9 mouse cellular contexts compared by ENCODE assay signal in genomic region chr10:127563840-127564239, GRCm38 (mm10). TPM values are rescaled to one million over a fixed set of nuclear protein-coding genes. Genes with fewer than 3 reads are reported as not detected.
DNase-seq lines count a peak whose midpoint lies in the region; ATAC-seq lines count a peak whose summit lies in the region.
"Had no signal": no experiment of that assay in that cellular context is flagged by ENCODE, and none has a peak within 500 bp of the region (broad histone marks: within the 10 kb centered on the region; RNA-seq: fewer than 3 reads in every experiment).

No protein-coding gene starts in this region.

- intact Hi-C loops in heart, postnatal 25 days (cut with DNase I) = no loop called here

- 61% methylated on average over 8 of the region's 8 CpGs for WGBS in heart, embryonic 12.5 days
- WGBS in embryonic facial prominence, embryonic 10.5 days = 77% methylated on average over 8 of the region's 8 CpGs
- 70% methylated on average over 8 of the region's 8 CpGs for WGBS in limb, embryonic 13.5 days

- no peaks in the 10 kb centered on the region for H3K9me3 ChIP-seq in heart, embryonic 12.5 days (replicated peaks)
- H3K9me3 ChIP-seq in embryonic facial prominence, embryonic 10.5 days = no peaks in the 10 kb centered on the region
- H3K9me3 ChIP-seq in limb, embryonic 13.5 days = no peaks in the 10 kb centered on the region

- H3K36me3 ChIP-seq in heart, embryonic 12.5 days = peaks cover 70% of the 10 kb centered on the region
- H3K36me3 ChIP-seq in embryonic facial prominence, embryonic 10.5 days (replicated peaks) = peaks cover 97% of the 10 kb centered on the region
- peaks cover 91% of the 10 kb centered on the region for H3K36me3 ChIP-seq in limb, embryonic 13.5 days

- DNase-seq in heart, postnatal 25 days (ENCODE audit: low spot score) = no peak
- DNase-seq in kidney, postnatal 10 days = peak; percentile 43
- no peak for DNase-seq in kidney, adult 8-10 months
- no peak for DNase-seq in embryonic facial prominence, embryonic 10.5 days (ENCODE audit: low spot score)
- DNase-seq in spleen, adult 12 weeks (ENCODE audit: low spot score) = no peak
- DNase-seq in right cerebral cortex, adult 2 months (ENCODE audit: low spot score in 2 of 2) = no peak
- DNase-seq: B cell, adult 2 months had no signal

- H3K4me3 ChIP-seq in heart, embryonic 12.5 days = no peak overlapping the region
- H3K4me3 ChIP-seq in embryonic facial prominence, embryonic 10.5 days = no peak overlapping the region
- H3K4me3 ChIP-seq in limb, embryonic 13.5 days = no peak overlapping the region

- H3K27ac ChIP-seq in heart, embryonic 12.5 days (ENCODE audit: poor library complexity, severe bottlenecking) = peak overlapping the region; percentile 39
- peak overlapping the region; percentile 59 for H3K27ac ChIP-seq in embryonic facial prominence, embryonic 10.5 days (replicated peaks)
- no peak overlapping the region for H3K27ac ChIP-seq in limb, embryonic 13.5 days

- 0 out of 2 replicates have a peak overlapping the region, but pooled peaks have one; percentile 1 for H3K9ac ChIP-seq in heart, embryonic 12.5 days
- H3K9ac ChIP-seq in limb, embryonic 13.5 days = peak overlapping the region; percentile 39; the same call in 1 of the 2 replicates

- no peaks in the 10 kb centered on the region for H3K27me3 ChIP-seq in heart, embryonic 12.5 days (replicated peaks)
- no peaks in the 10 kb centered on the region for H3K27me3 ChIP-seq in embryonic facial prominence, embryonic 10.5 days (replicated peaks; ENCODE audit: low read depth, poor library complexity, severe bottlenecking)
- H3K27me3 ChIP-seq in limb, embryonic 13.5 days = no peaks in the 10 kb centered on the region

- H3K4me2 ChIP-seq in heart, embryonic 12.5 days = 0 out of 2 replicates have a peak overlapping the region, but pooled peaks have one; percentile 16
- H3K4me2 ChIP-seq in limb, embryonic 13.5 days (replicated peaks) = no peak overlapping the region

- ATAC-seq in heart, embryonic 12.5 days (ENCODE audit: insufficient number of reproducible peaks, low FRiP score) = peak; percentile 37; the same call in 1 of the 2 replicates
- ATAC-seq in limb, embryonic 13.5 days (ENCODE audit: low FRiP score, low read depth) = no peak; the same call in 1 of the 2 replicates

- H3K4me1 ChIP-seq in heart, embryonic 12.5 days (replicated peaks) = peaks cover 28% of the 10 kb centered on the region
- peaks cover 13% of the 10 kb centered on the region for H3K4me1 ChIP-seq in embryonic facial prominence, embryonic 10.5 days
- peaks cover 8% of the 10 kb centered on the region for H3K4me1 ChIP-seq in limb, embryonic 13.5 days

RNA-seq across cellular contexts. Expression of gene Nxph4, which starts 29.5 kb away (rescaled TPM):
- 0.33 and 0.65 TPM in 2 replicates for polyA plus RNA-seq in heart, embryonic 12.5 days (2016; fragmentation: Nextera tagmentation; extraction: Ambion mirVana)
- under 1 TPM; 0.31 to 0.34 TPM for total RNA-seq in heart, postnatal 25 days (2021)
- polyA plus RNA-seq in embryonic facial prominence, embryonic 10.5 days (2016; fragmentation: Nextera tagmentation; extraction: Ambion mirVana) = 5.2 and 9.7 TPM in 2 replicates
- polyA plus RNA-seq in limb, embryonic 13.5 days (2015; fragmentation: Nextera tagmentation; extraction: Ambion mirVana) = 10.7 and 12.5 TPM in 2 replicates

RNA-seq across cellular contexts. Expression of gene Shmt2, which starts 41.6 kb away (rescaled TPM):
- 80.4 and 83.8 TPM in 2 replicates for polyA plus RNA-seq in heart, embryonic 12.5 days (2016; fragmentation: Nextera tagmentation; extraction: Ambion mirVana)
- 10 to 100 TPM; 44.3 TPM for total RNA-seq in heart, postnatal 25 days (2021)
- polyA plus RNA-seq in embryonic facial prominence, embryonic 10.5 days (2016; fragmentation: Nextera tagmentation; extraction: Ambion mirVana) = 110 and 129 TPM in 2 replicates
- 97.4 and 98.1 TPM in 2 replicates for polyA plus RNA-seq in limb, embryonic 13.5 days (2015; fragmentation: Nextera tagmentation; extraction: Ambion mirVana)

RNA-seq across cellular contexts. Expression of gene Ndufa4l2, which starts 49.1 kb away (rescaled TPM):
- polyA plus RNA-seq in heart, embryonic 12.5 days (2016; fragmentation: Nextera tagmentation; extraction: Ambion mirVana) = 19.5 and 24.4 TPM in 2 replicates
- total RNA-seq in heart, postnatal 25 days (2021) = 10 to 100 TPM; 22.6 to 33.1 TPM
- polyA plus RNA-seq in embryonic facial prominence, embryonic 10.5 days (2016; fragmentation: Nextera tagmentation; extraction: Ambion mirVana) = 2.2 and 4.5 TPM in 2 replicates
- 8.7 and 10.1 TPM in 2 replicates for polyA plus RNA-seq in limb, embryonic 13.5 days (2015; fragmentation: Nextera tagmentation; extraction: Ambion mirVana)

RNA-seq across cellular contexts. Expression of gene Lrp1, which starts 57.1 kb away (rescaled TPM):
- polyA plus RNA-seq in heart, embryonic 12.5 days (2016; fragmentation: Nextera tagmentation; extraction: Ambion mirVana) = 43.3 and 46.1 TPM in 2 replicates
- total RNA-seq in heart, postnatal 25 days (2021) = 10 to 100 TPM; 70.7 to 90.2 TPM
- polyA plus RNA-seq in embryonic facial prominence, embryonic 10.5 days (2016; fragmentation: Nextera tagmentation; extraction: Ambion mirVana) = 66.6 and 70.6 TPM in 2 replicates
- 123 and 127 TPM in 2 replicates for polyA plus RNA-seq in limb, embryonic 13.5 days (2015; fragmentation: Nextera tagmentation; extraction: Ambion mirVana)
